Mouse (Mus musculus) heart, adult 2 months (tissue): Measurements from ENCODE around the gene Zbtb22. TPM values are rescaled to one million over a fixed set of nuclear protein-coding genes. Genes with fewer than 3 reads are reported as not detected.
A peak's percentile ranks its signal among the peaks of the same experiment; 100 is the strongest.

ENCODE experiments used
- DNase-seq, 2 experiments: peaks; one replicate each; pipeline ENCODE4 v3.0.0; 2021
- H3K27ac ChIP-seq: fragments of 200-600 bp; 2 replicates; pipeline ENCODE4 v1.8.1; 2022
- H3K27me3 ChIP-seq: fragments of 200-500 bp; 2 replicates; pipeline ENCODE4 v1.6.1; 2012; ENCODE audit warnings: mild to moderate bottlenecking, low read length, inconsistent platforms, mixed read lengths; ENCODE audit not compliant: control insufficient read depth, insufficient read depth
- H3K36me3 ChIP-seq: fragments of 200-500 bp; 2 replicates; pipeline ENCODE4 v1.6.1; 2012; ENCODE audit warnings: low read length, inconsistent platforms; ENCODE audit not compliant: control insufficient read depth, insufficient read depth
- H3K4me1 ChIP-seq: fragments of 200-500 bp; 2 replicates; pipeline ENCODE4 v1.6.1; 2011; ENCODE audit warnings: low read length; ENCODE audit not compliant: control insufficient read depth, insufficient read depth
- H3K4me3 ChIP-seq: fragments of 200-600 bp; 2 replicates; pipeline ENCODE4 v1.8.1; 2022
- H3K79me2 ChIP-seq: fragments of 200-500 bp; replicated peaks from 2 replicates; pipeline ENCODE4 v1.6.1; 2012; ENCODE audit warnings: mild to moderate bottlenecking, inconsistent platforms, low read length, moderate library complexity, mixed read lengths; ENCODE audit not compliant: control insufficient read depth, insufficient read depth
- H3K9ac ChIP-seq: fragments of 200-500 bp; 2 replicates; pipeline ENCODE4 v1.6.1; 2012; ENCODE audit warnings: low read depth, mild to moderate bottlenecking, control low read depth, inconsistent platforms, low read length, mixed read lengths
- CTCF ChIP-seq: fragments of 200-600 bp; IDR thresholded peaks from 2 replicates; pipeline ENCODE4 v1.8.1; 2022; ENCODE audit warnings: antibody characterized with exemption, mild to moderate bottlenecking, moderate library complexity
- EP300 ChIP-seq: fragments of 200-500 bp; IDR thresholded peaks from 2 replicates; pipeline ENCODE4 v1.6.1; 2011; ENCODE audit warnings: low read depth, low read length, control low read depth; ENCODE audit not compliant: insufficient read depth
- POLR2A ChIP-seq: fragments of 200-500 bp; IDR thresholded peaks from 2 replicates; pipeline ENCODE4 v1.6.1; 2011; ENCODE audit warnings: mild to moderate bottlenecking, low read depth, low read length, control low read depth; ENCODE audit not compliant: insufficient read depth
- WGBS: fragments of 180-500 bp; shearing (Covaris S2); methylation state at CpG from one replicate; pipeline ENCODE4 v1.1.7; 2018; 5-methylcytosine and 5-hydroxymethylcytosine counted together
- intact Hi-C: fragments of 180-260 bp; cut with DNase I; formaldehyde crosslinking; loops from one replicate; pipeline ENCODE4 v1.15.1; 2025
- polyA plus RNA-seq: library from polyadenylated mRNA; depleted of rRNA; stranded (reverse); fragments of >200 nt; gene quantifications from 2 replicates; pipeline ENCODE4 v1.2.3, GENCODE M21; 2012
- total RNA-seq, 2 experiments: library from RNA; stranded (reverse); gene quantifications; 2 replicates each; pipeline ENCODE4 v1.2.3; 2021

Gene Zbtb22
- total and polyA plus RNA-seq, 3 experiments = 13.7 to 24.6 (median 18.8) TPM

- DNase-seq = no peak
- WGBS = under 1% methylated on average over 44 of the region's 44 CpGs
- intact Hi-C loops = no loop called here
Observed at GRCm38 (mm10) chr17:33908331-33909076, 7.2 kb upstream of the Zbtb22 start.

GRCm38 (mm10) chr17:33909077-33909868, 6.4 kb upstream of the Zbtb22 start, which contains the start of gene Daxx:
Gene Daxx (plus strand): TSS chr17:33909414.
- Histone ChIP-seq H3K79me2 (no peaks in the 10 kb centered on the region), H3K36me3 (no peaks in the 10 kb centered on the region; the same call in 1 of the 2 replicates), H3K4me3 (peak within 1 kb of the TSS; percentile 82), H3K4me1 (peaks cover 3% of the 10 kb centered on the region; the same call in 1 of the 2 replicates), H3K27ac (peak within 1 kb of the TSS; percentile 98), H3K27me3 (no peaks in the 10 kb centered on the region), H3K9ac (peak within 1 kb of the TSS; percentile 91)
- TF ChIP-seq POLR2A (peak; percentile 70; the same call in 1 of the 2 replicates), CTCF (no peak), EP300 (peak; percentile 30; the same call in 1 of the 2 replicates)
- DNase-seq = peak; percentile 99 to 100
- intact Hi-C loops = no loop called here
- WGBS = under 1% methylated on average over 68 of the region's 68 CpGs

More at GRCm38 (mm10) chr17:33908331-33909076, 7.2 kb upstream of the Zbtb22 start:
- H3K27ac ChIP-seq = peak overlapping the region; percentile 78
- H3K79me2 ChIP-seq = no peaks in the 10 kb centered on the region
- H3K4me3 ChIP-seq = peak overlapping the region; percentile 61
- peak overlapping the region; percentile 80 for H3K9ac ChIP-seq
- peaks cover 3% of the 10 kb centered on the region; the same call in 1 of the 2 replicates for H3K4me1 ChIP-seq
- no peaks in the 10 kb centered on the region for H3K27me3 ChIP-seq
- TF ChIP-seq EP300 = no peak
- TF ChIP-seq CTCF = no peak
- no peak for TF ChIP-seq POLR2A
- no peaks in the 10 kb centered on the region; the same call in 1 of the 2 replicates for H3K36me3 ChIP-seq

- TF ChIP-seq EP300 (no peak), POLR2A (peak; percentile 70)
- H3K4me3 ChIP-seq = peak overlapping the region; percentile 82
- no peaks in the 10 kb centered on the region for H3K27me3 ChIP-seq
- H3K27ac ChIP-seq = peak overlapping the region; percentile 98
- WGBS = under 1% methylated on average over 14 of the region's 14 CpGs
- peaks cover 3% of the 10 kb centered on the region; the same call in 1 of the 2 replicates for H3K4me1 ChIP-seq
- H3K9ac ChIP-seq = peak overlapping the region; percentile 91
- intact Hi-C loops = no loop called here
- no peaks in the 10 kb centered on the region; the same call in 1 of the 2 replicates for H3K36me3 ChIP-seq
- H3K79me2 ChIP-seq = no peaks in the 10 kb centered on the region
- DNase-seq = peak; percentile 65 to 69
Observed at GRCm38 (mm10) chr17:33909869-33910250, 5.8 kb upstream of the Zbtb22 start.

GRCm38 (mm10) chr17:33910346-33911051, 5.2 kb upstream of the Zbtb22 start:
- intact Hi-C loops = no loop called here
- Histone ChIP-seq H3K9ac (peak overlapping the region; percentile 91), H3K79me2 (no peaks in the 10 kb centered on the region), H3K4me3 (peak overlapping the region; percentile 82), H3K4me1 (peaks cover 4% of the 10 kb centered on the region), H3K36me3 (peaks cover 3% of the 10 kb centered on the region; the same call in 1 of the 2 replicates), H3K27me3 (no peaks in the 10 kb centered on the region), H3K27ac (peak overlapping the region; percentile 98)
- WGBS = 31% methylated on average over 11 of the region's 11 CpGs
- TF ChIP-seq CTCF (peak; percentile 18; the same call in 1 of the 2 replicates), EP300 (no peak)
- DNase-seq = no peak

- H3K4me1 ChIP-seq = peaks cover 4% of the 10 kb centered on the region
- no peak overlapping the region for H3K27ac ChIP-seq
- H3K79me2 ChIP-seq = no peaks in the 10 kb centered on the region
- peak in 1 of 2 experiments; percentile 21 for DNase-seq
- peaks cover 3% of the 10 kb centered on the region; the same call in 1 of the 2 replicates for H3K36me3 ChIP-seq
- H3K27me3 ChIP-seq = no peaks in the 10 kb centered on the region
- no peak overlapping the region for H3K4me3 ChIP-seq
- WGBS = 87% methylated on average over 31 of the region's 31 CpGs
- no peak for TF ChIP-seq CTCF
- TF ChIP-seq POLR2A = no peak
- no peak for TF ChIP-seq EP300
- no peak overlapping the region for H3K9ac ChIP-seq
- intact Hi-C loops = no loop called here
Observed at GRCm38 (mm10) chr17:33911052-33911812, 4.5 kb upstream of the Zbtb22 start.
